Mouse (Mus musculus) thymus, postnatal 10 days (tissue): ENCODE results near the gene Pomt2.
"Not testable (repeated sequence)": the region's sequence is repeated elsewhere in the genome, so short reads cannot be mapped to it uniquely, and the experiment has no call there.

Source experiments
- DNase-seq, 2 experiments: peaks; one replicate each; pipeline ENCODE4 v3.0.0; 2021; ENCODE audit warnings: low spot score in 2 of 2

Pomt2 gene

DNA sequence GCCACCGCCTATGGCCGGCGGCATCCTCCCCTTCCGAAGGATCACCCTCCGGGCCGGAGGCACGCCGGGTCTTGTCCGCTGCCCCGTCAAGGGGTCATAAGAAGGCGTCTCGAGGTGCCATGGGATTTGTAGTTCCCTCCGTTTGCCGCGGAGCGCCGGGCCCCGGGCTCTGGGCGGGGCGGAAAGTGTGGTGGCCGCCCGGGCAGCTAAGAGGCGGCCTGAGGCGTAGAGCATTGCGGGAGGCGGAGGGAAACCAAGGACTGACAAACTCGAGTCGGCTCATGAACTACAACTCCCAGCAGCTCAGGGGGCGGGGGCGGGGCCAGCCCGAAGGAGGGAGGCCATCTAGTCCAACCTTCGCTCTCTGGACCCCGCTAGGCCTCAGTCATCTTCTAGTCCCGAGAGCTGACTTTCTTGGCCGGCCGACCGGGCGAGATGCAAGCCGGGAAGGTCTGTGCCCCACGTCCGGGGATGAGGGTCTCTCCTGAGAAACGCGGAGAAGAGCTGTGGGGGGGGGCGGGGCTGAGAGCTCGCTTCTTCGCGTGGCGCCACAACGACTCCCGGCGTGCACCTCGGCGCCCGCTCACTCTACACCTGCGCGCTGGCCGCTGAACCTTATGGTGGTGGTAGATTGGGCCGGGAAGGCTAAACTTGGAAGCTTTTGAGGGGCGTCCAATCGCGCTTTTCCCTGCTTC is at the start of gene Pomt2:
Gene Pomt2, minus strand, starts transcription at position 574 of the 695 bp plus-strand sequence.
- DNase-seq: peak; percentile 75 to 83

DNA sequence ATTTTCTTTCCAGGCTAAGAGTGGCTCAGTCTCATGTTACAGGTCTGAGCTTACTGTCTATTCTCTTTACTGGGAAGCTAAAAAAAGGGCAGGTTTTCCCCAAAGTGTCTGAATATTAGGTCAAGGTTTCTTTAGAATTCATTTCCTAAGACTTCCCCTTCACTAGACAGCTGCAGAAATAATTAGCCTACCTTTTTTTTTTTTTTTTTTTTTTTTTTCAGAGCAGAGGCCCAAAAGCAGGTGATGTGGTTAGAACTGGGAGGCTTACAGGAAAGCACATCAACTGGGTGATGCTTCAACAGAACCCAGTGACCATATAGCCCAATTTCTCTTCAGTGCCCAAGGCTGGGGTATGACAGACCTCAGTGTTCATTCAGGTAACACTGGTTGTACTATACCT is 48.5 kb upstream of the Pomt2 start:
- no peak for DNase-seq

DNA sequence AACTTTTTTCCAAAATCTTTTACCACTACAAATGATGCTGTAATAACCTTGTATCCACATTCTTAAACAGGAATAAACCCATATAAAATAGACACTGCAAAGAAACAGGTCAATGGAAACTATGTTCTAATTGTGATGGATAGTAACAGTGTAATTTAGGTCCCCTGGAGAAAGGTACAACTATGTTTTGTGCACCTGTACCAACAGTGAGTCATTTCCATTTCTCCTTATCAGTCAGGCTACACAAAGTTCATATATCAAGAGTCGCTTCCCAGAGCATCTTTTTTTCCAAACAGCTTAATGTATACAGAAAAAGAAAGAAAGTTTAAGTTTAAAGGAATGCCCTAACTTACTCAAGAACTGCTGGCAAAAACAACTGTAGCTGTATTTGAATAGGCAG is 47.3 kb upstream of the Pomt2 start:
- DNase-seq: no peak

DNA sequence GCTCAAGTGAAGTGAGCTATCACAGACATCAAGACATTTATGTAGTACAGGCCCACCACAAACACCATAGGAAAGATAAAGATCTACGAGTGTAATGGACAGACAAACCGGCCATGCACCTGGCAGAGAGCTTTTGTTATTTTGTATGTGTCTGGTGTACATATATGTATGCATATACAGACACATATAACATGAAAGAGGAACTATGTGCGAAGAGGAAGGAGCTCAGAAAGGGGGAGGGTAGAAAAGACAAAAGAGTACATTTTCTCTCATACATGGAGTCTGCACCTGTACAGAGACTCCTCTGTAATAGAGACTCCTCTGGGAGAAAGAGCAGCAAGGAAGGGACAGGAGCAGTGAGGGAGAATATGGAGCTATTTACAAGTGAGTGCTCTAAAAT is 45.2 kb upstream of the Pomt2 start:
- no peak for DNase-seq

DNA sequence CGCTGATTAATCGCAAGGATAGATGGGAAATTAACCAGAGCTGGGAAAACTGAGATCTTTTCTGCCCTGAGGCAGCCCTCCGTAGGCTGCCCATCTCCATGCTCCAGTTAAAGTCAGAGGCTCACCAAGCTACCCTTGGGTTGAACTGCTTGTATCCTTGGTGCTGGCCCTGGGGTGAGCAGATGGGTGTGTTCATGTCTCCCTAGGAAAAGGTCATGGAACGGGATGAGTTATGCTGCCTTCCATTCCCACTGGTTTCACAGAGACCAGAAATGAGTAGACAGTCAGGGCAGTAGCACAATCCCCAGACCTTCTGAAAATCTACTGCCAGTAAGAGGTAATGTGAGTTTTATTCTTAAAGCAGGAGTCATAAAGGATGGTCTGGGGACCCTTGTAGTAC is 29.9 kb upstream of the Pomt2 start:
- DNase-seq: no peak

DNA sequence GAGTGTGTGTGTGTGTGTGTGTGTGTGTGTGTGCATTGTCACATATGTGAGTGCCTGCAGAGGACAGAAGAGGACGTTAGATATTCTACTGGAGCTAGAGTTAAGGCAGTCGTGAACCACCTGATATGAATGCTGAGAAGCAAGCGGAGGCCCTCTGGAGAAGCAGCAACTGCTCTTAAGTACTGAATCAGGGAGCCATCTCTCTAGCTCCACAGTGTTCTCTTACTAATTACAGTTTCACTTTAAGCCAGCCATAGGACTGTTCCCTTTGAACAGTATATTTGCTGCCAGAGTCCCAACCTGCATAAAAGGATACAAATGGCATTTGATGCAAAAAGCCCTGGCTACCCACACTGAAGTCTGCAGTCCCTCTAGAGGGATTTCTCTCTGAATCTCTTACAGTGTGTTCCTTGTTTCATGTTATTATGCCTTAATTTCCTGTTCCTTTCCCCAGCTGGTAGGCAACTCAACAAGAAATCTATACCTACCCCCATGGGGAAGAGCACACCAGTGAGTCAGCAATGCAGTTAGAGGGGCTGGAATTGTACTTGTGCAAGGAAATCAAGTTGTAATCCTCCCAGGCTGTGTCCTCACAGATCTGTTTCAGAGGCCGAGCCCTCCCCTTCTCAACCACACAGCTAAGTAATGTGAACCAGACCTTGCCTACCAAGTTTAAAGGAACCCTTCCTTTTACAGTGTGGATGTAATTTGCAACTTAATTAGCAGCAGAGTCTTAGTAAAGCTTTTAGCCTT is 27.6 kb upstream of the Pomt2 start:
- DNase-seq: no peak

DNA sequence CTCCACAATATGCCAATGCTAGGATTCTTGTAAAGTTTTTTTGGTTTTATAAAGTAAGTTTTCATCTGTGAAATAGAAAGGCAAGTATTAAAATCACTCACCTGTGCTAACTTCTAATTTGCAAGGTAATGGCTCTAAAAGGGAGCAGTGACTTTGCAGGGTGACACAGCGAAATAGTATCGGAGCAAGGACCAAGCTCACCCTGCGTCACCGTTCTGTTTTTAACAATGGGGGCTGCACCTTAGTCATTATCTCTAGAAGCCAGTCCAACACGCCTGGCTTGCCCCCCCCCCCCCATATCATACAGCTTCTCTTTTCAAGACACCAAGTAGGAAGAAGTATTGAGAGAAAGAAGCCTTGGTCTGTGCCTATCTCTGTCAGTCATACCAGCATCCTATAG is 13.0 kb upstream of the Pomt2 start:
- no peak for DNase-seq

DNA sequence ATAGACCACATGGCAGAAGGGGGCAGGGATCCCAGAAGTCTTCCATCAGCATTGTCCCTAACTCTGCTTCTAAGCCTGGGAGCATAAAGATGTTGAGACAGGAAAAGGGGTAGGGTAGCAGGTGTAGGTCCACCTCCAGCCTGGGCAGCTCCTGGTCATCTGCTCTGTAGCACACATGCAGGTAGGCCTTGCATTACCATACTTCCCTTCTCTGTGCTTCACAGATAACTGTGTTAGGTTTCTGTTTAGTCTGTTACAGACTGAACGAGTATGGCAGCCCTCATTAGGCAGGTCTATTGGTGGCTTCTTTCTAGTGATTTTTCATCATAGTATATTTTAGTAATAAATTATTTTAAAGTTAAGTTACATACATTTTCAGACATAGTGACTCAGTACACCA is 12.5 kb upstream of the Pomt2 start:
- DNase-seq: no peak

DNA sequence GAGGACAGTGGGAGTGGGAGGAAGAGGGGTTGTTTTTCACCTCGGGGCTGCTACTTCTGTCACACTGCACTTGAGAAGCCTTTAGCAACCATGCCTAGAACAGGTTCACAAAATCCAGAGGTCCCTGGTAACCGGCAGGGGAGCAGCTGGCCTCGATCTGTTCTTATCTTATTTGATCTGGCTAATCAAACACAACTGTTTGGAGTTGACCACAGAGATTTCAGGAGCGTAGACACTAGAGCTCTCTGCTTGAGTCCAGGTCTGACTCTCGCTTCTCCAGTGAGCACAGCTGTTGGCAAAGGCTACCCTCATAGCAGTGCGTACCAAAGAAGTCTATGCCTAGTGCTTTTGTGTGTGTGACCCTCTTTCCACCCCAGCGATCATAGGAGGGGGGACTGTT is 10.3 kb upstream of the Pomt2 start:
- no peak for DNase-seq

DNA sequence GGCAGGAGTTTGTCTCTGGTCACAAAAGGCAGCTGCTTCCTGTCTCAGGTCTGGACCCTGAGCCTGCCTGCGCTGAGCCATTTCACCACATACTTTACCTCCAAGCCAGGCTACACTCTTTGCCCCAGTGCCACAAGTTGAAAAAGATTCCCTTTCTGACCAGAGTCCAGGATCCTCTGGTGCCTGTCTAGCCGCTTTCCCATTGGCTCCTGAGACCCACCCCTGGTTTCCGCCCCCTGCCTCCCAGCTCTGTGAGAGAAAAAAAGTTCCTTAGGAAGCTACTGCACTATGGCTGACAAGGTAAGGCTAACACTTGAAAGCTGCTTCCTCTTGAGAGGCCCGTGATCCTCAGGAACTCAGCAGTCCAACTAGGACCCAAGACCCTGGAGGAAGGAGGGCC is 9.6 kb upstream of the Pomt2 start:
- no peak for DNase-seq

DNA sequence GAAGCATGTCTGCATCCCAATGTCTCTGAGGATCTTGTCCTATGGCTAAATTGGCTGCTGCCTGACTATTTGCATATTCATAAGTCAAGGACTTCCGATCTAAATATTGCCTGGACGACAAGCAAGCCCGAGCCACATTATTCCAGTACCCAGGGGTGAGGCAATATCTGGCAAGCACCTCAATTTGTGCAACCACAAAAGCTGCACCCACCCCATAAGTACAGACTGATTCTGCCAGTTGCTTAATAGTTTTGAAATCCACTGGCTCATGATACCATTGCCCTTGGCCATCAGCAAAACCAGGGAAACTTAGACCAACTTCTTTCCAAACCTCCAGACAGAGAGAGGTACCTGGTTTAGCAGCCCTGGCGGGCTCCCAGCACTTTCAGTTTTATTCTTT is 6.7 kb upstream of the Pomt2 start:
- DNase-seq: not testable (repeated sequence)

DNA sequence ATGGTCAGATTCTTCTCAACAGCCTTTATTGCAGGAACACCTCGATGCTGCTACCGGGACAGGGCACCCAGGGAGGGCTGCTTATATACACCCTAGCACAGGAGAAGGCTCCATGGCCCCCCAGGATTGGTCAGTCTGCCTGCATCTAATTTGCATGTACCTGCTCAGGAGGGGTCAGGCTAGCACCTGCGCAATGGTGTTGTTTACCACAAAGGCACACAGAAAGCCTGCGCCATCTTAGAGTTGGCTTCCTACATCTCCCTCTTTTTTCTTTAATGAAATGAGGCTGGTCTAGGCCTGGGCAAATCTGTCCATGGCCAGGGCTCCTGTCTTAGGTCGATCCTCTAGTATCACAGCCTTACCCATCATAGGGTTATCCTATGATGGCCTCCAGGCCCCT is 1.7 kb upstream of the Pomt2 start:
- no peak for DNase-seq

DNA sequence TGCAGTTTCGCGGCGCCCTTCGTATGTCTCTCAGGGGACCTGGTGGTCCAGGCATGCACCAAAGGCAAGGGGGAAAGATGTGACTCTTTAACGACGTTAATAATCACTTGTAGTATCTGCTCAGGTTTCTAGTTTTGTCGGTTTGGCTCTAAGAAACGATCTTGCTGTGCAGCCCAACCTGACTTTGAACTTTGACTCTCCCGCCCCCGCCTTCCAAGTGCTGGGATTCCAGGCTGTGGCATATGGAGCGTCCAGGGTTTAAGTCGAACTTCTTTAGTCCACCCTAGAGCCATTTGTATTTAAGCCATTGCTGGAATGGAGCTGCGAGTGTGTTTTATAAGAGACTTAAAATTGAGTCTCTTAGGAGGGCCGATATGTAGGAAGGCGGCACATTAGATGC is 368 bp upstream of the Pomt2 start:
- DNase-seq: peak in 1 of 2 experiments; percentile 10

DNA sequence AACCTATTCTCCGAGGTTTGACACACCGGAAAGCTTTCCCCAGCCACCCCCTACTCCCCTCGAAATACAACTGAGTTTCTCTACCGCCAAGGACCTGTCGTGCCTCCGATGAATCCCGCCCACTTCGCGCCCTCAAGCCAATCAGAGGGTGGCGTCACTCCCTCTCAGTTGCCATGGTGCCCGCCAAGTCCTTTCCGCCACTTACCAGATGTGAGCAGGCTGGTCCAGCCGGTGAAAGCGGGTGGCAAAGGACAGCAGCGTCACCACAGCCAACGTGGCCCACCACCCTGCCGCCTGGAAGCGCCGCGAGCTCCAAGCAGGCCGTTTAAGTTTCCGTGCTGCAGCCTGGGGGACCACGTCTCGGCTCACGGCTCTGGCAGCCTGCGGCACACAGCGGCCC is 802 bp downstream of the Pomt2 start, which contains the start of gene Gstz1:
Gene Gstz1, plus strand, starts transcription at position 200 of the 400 bp plus-strand sequence.
- peak; percentile 88 for DNase-seq

DNA sequence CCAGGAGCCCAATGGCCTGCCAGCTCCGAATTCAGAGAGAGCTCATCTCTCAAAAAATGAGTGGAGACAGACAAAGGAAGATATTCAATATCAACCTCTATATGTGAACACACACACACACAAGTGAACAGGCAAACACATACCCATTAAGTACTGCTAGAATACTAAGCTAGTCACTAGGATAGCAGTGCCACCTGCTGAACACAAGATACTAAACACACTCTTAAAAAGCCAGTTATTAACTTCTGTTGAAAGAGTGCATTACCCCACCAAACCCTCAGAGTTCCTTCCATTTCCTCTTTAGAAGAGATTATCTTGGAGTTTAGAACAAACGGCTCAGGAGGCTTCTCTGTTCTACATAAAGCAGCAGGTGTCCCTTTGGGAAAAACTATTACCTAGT is 5.6 kb downstream of the Pomt2 start:
- DNase-seq: no peak

DNA sequence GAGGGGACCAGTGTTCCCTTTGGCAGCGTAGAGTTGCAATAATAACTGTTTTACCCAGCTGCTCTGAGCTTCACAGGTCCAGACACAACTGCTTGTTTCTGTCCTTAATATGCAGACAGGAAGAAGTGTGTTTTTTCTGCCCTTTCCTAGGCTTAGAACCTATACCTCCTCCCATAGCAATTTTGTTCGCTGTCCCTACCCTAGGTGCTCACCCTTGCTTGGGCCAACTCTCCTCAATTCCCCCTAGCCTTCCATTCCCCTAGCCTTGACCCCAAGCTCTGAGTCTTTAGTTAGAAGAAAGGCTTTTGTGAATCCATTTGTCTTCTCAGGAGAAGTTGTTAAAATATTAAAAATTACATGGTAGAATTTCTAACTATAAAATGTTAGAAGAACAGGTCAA is 9.0 kb downstream of the Pomt2 start:
- DNase-seq: no peak

DNA sequence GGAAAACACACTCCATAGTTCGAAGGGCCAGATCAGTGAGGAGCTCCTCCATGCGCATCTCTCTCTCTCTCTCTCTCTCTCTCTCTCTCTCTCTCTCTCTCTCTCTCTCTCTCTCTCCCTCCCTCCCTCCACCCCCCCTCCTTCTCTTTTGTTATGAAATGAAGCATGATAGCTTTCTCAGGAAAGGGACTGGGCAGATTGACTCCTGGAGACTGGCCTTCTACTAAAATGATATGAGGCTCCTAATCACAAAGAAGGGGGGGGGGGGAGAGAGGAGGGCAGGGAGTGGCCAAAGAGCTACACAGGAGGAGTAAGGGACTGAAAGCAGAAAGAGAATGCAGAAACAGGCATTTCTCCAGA is 9.4 kb downstream of the Pomt2 start:
- DNase-seq: no peak

DNA sequence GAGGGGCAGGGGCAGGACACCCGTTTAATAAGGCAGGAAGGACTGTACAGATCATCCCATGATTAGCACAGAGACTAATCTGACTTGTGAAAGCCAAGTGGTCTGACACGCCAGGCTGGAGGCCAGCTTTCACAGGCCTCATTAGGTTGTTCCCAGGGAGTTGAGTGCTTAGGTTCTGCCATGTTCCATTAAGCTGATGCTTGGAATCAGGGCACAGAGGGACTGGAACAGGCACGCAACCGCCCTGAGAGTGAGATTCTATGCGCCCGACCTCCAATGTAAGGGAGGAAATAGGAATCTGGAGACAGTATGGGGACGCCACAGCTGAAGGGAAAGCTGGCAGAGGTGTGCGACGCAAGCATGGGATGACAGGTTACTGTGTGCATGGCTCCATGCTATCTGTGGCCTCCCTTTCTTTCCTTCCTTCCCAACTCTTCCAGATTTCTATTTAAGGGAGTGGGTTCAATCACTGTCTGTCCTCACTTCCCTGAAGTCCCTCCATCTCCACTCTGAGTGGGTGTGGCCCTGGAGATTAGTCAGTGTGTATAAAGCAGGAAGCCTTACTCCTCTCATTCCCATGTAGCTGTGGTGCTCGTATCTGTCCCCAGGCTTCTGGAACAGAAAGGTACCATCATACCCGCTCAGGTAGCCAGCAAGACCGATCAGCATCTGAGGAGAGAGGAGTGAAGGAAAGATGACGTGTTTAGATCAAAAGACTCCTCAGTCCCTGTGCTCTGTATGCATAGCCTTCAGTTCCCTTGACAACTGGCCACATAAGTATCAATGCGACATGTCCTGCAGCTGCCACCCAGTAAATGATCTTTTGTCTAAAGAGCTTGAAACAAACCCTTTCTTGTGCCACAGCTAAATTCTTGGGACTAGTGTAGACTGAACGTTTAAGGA is 10.1 kb downstream of the Pomt2 start:
- DNase-seq: no peak

DNA sequence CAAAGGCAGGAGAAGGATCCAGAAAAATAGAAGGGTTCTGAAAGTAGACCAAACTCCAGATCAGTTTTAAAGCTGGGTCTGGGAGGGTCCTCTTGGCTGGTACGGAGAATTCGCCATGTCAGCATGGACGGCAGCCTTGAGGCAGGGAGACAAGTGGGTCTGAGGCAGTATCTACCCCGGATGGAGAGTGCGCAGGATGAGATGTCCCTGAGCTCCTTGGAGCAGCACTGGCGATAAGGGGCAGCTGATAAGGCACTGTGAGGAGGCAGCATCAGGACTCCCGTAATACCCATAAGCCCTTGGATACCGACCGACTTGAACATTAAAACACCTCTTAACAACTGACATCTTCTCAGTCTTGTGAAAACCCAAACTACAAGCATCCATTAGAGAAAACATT is 15.0 kb downstream of the Pomt2 start:
- no peak for DNase-seq

DNA sequence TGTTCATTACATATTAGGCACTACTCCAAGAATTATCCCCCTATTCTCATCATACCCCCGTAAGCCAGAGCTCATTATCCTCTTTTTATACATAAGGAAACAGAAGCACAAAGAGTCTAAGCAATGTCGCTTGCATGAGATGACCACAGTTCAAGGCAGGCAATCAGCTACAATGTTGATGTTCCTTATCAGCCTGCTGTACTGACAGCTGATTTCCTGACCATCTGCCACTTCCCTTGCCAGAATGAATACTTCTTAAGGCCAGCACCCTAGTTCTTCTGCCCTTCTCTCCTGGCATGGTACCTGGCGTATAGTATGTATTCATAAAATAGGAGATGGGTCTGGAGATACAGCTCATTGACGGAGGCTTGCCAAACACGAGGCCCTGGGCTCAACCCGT is 15.6 kb downstream of the Pomt2 start:
- no peak for DNase-seq

DNA sequence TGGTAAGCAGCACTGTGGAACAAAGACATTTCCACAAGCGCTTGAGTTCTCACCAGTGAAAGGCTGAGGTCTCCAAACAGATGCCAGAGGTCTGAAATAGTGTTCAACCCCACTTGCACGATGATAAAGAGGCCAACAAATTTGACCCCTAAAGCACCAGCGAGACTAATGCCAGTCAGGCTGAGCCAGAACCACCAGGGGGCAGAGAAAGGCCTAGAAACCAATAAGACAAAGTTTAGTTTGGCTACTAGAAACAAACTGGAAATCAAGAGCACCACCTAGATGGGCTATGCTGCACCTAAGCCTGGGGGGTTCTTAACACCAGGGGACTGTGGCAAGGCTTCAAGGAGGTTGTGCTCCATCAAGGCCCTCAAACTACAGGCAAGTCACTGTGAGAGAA is 16.1 kb downstream of the Pomt2 start:
- DNase-seq: peak in 1 of 2 experiments; percentile 44

DNA sequence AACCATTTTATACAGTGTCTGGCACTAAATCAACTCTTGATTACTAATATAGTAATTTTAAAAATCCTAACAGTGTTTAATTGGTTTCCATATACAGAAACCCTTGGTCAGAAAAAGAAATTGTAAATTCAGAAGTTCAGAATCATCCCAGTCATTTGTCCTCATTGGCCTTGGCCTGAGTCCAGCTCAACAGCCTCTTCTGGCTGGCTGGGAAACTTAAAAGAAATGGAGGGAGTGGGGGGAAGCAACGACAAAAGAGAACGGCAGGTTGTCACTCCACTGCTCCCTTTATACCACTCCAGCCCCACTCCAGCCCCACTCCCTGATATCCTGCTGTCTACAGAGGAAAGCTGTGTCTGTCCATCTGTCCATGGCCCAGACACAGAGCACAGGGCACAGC is 16.6 kb downstream of the Pomt2 start:
- no peak for DNase-seq

DNA sequence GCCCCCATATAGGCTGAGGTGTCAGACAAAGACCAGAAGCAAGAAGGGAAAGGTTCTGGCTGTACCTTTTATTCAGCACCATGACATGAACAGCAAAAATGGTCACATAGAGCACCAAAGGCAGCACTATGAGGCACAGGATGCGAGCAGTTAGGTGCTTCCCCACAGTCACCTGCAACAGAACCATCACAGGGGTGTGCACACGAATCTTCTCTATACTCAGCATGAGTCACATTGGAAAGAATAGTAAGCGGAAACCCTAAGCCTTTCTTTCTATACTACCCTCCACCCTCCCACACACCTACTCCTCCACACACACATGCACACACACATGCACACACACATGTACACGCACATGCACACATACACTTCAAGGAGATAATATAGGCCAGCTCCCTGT is 17.5 kb downstream of the Pomt2 start:
- DNase-seq: no peak
